Mouse (Mus musculus) thymus, postnatal 4 days (tissue): ENCODE data around the gene Brca2.
A peak's percentile ranks its signal among the peaks of the same experiment; 100 is the strongest.

Source experiments
- DNase-seq: peaks from one replicate; pipeline ENCODE4 v3.0.0; 2021

The Brca2 gene

DNA sequence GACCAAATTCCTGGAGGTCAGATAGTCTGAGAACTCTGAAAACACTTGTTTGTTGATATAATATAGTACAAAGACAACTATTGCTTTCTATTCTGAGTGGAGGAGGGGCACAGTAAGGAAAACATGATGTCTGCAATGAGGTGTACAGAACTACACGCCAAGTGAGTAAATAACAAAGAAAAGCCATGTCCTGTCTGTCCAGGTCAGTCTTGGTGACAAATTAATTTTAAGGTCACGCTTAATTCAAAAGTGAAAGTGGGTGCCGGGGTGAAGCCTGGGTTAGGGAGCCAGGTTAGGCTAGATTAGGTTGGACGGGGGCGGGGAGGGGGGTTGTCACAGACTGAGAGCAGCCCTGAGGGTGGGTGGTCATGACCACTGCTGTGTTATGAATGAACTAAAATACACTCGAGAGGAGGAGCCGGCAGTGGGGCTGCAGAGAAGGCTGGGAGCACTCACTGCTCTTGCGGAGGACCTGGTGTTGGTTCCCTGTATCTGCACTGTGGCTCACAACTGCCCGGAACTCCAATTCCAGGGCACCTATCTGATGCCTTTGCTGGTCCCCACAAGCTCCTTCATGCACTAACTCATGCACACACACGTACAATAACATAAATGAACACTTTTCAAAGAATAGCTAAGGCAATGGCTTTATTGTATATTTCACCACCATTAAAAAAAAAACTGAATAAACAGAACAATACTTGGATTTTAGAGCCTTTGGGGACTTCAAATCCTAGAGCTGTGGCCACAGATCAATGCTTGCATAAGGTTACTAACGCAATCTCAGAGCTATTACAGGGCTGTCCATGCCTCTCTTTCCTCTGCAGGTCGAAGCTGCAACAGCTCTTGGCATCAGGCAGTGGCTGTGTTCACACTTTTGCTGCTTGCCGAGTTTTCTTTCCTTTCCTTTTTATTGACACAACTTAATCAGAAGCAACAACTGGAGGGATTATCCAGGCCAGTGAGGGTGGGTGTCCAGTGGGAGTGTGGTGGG, 77.2 kb downstream of the Brca2 start:
- DNase-seq, result peak; percentile 25

DNA sequence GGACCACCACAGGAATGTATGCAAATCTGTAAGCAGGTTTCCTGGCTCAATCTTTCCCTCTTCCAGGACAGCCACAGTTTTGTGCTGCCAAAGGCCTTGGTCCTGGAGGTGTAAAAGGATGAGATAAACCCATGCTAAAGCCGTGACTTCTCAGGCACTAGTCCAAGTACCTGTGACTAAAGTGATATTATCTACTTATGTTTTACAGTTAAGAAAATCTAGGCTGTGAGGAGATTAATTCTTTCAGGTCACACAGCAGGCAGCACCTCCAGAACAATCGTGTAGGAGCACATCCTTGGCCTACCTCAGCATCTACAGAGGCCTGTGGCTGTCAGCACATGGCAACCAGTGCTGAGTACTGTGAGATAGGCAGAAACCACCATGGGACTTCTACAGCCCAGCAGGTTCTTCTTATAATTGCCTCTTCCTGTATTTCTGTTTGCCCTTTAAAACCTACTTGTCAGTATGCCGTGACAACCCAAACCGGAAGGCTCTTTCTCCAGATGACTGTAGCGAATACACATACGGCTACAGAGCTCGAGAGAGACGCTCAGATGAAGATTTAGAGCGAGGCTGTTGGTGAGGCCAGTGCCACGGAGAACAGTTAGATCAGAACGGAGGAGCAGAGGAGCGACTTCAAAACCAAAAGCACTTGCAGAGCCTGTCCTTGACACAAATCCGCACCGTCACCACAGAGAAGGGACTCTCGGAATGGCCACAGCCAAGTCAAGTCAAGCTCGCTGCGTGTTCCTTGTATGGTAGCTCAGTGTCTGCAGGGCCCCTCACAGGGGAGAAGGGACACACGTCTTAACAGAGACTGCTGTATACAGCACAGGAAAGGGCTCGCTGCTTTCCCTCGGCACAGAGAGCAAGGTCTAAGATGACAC, 78.4 kb downstream of the Brca2 start:
- peak; percentile 61 for DNase-seq

DNA sequence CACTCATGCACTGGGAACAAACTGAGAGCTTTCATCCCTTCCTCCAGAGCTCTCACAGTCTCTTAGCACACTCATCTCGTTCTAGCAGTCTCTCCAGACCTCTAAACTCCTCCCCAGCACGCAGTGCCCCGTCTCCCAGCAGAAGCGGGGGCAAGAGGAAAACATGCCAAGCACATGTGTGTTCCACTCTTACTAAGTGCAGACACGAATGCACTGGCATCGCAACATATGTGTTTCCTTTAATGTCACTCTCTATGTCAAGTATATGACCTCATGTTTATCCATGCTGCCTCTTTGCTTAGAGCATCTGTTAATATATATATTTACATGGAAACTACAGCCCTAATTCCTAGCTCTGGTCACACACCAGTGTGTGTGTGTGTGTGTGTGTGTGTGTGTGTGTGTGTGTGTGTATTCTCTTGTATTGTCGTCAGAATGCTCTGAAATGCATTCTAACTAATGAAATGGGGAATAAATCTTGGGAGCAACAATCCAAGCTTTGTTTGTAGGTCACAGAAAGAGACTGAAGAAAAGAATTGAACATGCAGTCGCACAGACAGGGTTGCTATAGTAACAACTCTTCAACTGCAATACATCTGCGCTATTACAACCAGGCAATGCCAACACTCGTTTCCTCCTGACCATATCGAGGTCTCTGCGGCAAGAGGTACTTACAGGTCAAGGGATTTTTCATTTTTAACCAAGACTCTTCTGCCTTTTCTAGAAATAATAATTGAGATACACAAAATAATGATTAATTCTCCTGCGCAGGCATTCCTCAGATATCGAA, 79.2 kb downstream of the Brca2 start:
- DNase-seq, result no peak

DNA sequence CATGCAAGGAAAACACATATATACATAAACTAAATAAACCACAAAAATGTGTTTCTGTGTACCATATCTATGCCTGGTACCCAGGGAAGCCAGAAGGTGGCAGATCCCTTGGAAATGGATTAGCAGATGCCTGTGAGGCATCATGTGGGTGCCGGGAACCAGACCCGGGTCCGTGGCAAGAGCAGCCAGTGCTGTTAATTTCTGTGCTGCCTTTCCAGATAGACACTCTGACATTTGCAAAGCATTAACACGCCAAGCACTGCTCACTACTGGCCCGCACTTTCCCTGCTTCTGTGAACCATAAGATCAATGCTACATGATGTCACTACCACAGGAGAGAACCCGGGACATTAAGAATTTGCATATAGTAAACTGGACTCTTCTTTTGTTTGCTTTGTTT, 83.7 kb downstream of the Brca2 start:
- no peak for DNase-seq

DNA sequence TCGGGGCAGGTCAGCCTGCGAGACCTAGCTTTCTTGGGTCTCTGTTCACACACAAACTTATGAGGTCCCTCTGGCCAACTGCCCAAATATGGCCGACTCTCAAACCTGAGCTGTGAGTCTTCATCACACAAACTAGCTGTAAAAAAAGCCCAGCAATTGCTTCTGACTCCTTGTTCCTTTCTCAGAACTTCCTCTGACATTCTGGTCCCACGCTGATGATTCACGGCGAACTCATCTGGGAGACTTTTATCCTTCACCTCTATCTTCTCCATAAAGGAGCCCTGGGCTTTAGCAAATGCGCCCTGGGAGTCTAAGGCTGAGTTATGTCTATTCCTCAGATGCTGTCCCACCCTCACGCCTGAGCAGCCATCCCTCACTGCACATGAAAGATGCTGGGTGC, 85.2 kb downstream of the Brca2 start:
- DNase-seq, result no peak

DNA sequence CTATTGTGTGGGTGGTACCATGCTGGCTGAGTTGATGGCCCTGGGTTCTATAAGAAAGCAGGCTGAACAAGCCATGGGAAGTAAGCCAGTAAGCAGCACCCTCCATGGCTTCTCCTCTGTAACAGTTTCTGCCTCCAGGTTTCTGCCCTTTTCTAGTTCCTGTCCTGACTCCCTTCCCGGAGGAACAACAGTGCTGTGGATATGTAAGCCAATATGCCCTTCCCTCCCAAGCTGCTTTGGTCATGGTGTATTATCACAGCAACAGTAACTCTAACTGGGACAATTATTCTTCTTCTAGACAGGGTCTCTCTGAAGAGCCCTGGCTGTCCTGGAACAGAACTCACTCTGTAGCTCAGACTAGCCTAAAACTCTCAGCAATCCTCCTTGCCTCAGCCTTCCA, 88.7 kb downstream of the Brca2 start:
- no peak for DNase-seq

DNA sequence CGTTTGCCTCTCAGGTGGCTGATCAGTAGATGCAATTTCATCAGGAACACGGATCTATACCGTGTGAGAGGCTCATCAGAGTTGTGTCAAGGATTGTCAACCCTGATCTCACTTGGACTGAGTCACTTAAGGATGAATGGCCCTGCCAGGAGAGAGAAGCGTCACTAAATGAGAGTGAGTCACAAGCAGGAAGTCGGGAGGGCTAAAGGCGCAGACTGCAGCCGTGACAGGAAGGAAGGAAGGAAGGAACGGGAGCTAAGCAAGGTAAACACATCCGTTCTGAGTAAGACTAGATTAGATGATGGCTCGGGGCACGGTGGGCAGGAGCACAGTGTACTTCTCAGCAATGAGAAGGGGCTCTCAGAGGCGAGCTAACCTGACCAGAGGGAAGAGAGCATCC, 89.3 kb downstream of the Brca2 start:
- peak; percentile 64 for DNase-seq

DNA sequence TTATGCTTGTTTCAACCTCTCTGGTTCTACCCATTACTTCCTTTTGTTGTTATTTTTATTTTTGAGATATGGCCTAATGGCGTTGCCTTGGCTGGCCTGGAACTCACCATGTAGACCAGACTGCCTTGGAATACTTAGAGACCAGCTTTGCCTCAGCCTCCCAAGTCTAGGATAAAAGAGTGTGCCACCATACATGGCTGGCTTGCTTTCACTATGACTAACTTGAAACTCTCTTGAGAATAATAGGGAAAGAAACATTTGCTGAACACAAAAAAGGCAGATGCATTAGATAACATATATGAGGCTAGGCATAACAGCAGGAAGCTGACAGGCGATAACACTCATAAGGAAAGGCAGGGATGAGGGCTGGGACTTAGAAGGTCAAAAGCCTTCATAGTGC, 91.6 kb downstream of the Brca2 start:
- DNase-seq, result no peak

DNA sequence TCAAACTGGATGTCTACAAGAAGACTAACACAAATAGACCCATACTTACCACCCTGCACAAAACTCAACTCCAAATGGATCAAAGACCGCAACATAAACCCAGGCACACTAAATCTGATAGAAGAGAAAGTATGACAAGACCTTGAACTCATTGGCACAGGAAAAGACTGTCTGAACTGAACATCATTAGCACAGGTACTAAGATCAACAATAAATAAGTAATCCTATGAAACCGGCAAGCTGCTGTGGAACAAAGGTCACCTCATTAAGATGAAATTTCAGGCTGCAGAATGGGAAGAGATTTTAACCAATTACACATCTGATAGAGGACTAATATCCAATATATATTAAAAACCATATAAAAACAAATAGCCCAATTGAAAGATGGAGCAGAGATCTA, 93.8 kb downstream of the Brca2 start:
- DNase-seq, result no peak

DNA sequence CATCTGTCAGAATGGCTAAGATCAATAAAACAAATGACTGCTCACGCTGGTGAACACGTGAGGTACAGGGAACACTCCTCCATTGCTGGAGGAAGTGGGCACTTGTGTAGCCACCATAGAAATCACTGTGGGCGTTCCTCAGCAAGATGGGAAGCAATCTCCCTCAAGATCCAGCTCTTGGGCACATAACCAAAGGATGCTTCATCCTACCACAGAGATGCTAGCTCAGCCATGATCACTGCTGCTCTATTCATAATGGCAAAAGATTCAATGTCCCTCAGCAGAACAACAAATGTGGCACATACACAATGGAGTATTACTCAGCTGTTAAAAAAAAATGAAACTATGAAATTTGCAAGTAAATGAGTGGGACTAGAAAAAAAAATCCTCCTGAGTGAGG, 94.3 kb downstream of the Brca2 start:
- DNase-seq, result no peak

DNA sequence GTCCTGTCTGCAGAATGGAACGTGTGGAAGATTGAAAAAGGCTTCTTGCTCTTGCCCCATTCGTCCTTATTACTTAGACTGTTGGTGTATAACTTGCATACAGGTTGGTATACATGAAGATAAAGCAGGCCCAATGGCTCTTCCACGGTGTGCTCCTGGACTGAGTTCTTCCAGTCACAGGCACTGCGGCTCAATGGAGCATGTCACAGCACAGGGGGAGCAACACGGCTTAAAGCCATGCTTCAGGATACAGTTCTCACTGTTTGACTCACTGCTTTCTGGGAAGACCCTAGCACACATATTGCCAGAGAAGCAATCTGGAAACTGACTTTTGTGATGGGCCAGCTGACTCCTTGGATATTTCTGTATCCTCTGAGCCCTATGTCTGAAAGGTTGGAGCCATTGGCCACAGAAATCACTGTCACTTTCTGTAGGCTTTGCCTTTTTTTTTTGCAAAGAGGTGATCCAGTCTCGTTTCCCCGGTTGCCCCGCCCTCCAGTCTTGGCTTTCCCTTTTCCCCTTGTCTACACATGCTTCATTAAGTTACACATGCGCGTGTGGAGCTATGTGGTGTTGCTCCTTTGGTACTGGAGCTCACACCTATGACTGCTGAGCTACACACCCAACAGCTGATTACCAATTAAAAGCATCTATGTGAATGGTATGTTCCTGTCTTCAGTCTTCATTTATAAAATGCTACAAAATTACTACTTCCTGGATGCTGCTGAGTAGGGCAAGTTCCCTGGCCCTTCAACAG, 96.3 kb downstream of the Brca2 start:
- DNase-seq, result no peak
